Mouse (Mus musculus) frontal cortex, postnatal 14 days (tissue): ENCODE measurements around the gene Dlec1.

Experiments
- DNase-seq, 2 experiments: peaks; one replicate each; pipeline ENCODE4 v3.0.0; 2022; ENCODE audit warnings: low spot score in 2 of 2

The Dlec1 gene

GRCm38 (mm10) chr9:119142066-119142465, 39.8 kb downstream of the Dlec1 start:
- DNase-seq: no peak

DNA sequence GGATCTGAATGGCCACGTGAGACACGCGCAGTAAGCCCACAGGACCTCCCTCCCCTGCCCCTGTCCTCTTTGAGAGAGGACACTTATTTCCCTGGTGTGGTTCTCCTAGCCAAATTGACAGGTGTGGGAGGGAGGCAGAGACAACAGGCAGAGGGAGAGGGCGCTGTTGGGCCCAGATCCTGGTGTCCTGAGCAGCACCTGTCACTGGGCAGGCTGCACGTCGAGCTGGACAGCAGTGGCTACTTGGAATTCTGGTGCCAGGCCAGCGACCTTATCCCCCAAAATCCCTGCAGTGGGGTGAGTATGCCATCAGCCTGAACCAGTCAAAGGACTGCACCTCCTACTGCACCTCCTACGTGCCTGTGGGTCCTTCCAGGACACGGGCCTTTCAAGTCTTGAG, 41.1 kb downstream of the Dlec1 start:
- no peak for DNase-seq

DNA sequence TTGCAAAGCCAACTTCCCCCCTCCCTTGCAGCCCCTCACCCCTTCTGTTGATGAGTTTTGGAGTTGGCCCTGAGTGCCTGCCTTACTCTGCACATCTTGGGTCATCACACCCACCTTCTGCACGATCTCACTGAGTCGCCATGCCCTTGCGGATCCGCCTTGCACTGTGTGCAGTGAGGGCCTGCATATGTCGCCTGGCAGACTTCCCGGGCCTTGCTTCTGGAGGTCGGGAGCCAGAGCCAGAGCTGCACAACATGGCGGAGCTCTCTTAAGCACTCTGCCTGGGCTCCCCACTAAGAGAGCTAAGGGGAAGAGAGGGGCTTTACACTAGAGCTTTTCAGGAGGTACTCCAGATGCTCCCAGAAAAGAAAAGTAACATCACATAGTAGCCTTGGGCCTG, 42.4 kb downstream of the Dlec1 start:
- no peak for DNase-seq

DNA sequence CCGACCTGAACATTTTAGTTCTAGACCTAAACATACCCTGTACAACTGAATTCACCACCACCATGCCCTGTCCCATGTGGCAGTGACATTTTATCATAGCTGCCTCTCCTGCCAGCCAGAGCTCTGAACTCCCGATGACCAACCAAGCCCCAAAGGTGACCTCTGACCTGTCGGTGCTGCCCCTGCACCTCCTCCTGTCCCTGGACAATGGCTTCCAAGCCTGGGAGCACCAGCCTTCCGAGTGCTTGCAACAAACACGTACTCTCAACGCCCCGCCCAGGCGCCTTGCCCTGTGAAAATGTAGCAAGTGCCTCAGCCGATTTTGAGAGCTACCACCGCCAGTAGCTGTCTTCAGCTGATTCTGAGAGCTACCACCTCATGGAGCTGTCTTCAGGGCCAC, 42.9 kb downstream of the Dlec1 start:
- DNase-seq: no peak

DNA sequence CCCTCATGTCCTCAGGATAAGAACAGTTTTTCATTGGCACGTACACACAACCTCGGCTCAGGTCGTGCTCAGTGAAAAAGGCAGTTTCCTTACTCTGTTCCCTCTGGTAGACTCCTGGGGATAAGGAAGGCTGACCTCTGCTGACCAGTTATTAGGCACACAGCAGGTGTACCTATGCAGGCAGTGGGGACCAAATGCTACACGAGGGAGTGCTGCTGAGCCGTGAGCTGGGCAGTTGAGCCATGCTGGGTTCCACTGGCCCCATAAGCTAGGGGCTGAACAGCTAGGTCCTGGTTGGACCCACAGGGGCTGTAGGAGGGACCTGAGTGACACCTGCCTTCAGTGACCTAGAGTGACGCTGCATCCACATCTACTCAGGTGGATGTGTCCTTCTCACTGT, 43.4 kb downstream of the Dlec1 start:
- DNase-seq: no peak

DNA sequence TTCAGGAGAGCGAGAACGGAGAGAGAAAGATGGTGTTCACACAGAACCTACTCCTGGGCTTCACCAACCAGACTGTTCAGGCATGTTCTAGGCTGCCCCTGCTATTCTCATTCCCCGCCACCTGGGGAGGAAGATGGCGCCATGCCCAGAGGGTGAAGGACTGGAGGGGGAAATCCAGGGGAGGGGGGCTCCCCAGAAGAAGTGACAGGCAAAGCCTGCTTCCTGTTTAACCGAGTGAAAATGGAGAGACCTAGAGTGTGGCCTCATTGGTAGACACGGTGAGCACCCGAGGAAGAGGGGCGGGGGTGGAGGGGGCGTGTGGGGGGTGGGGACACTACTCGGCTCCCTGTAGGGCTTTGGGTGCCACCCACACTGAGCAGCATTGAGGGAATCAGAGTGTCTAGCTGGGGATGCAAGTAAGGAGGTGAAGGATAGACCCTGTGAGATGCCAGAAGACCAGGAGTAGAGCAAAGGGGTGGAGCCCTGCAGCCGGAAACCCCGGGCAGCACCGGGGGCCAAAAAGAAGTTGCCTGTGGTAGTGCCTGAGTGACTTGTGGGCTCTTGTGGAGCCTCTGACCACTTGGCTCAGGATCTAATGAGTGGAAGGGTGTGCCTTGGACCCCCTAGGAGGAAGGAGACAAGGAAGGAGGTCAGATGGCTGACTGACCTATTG, 44.0 kb downstream of the Dlec1 start:
- no peak for DNase-seq

- no peak for DNase-seq
Observed at GRCm38 (mm10) chr9:119149601-119150000, 47.3 kb downstream of the Dlec1 start.

DNA sequence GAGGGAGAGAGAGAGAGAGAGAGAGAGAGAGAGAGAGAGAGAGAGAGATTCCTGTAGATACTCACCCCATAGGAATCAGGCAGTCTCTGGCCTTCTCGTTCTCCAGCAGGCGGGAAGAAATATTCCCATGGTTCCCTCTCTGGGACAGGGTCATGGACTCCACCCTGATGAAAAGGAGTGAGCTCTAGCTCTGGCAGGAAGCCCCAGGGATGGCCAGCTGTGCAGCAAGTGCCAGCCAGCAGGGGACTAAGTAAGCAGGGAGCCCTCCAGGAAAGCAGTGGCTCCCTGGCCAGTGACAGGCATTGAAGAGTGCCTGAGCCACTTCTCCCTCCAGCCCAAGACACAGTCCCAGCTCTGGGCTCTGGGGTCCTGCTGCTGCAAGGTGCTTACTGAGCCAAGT, 49.5 kb downstream of the Dlec1 start:
- no peak for DNase-seq

DNA sequence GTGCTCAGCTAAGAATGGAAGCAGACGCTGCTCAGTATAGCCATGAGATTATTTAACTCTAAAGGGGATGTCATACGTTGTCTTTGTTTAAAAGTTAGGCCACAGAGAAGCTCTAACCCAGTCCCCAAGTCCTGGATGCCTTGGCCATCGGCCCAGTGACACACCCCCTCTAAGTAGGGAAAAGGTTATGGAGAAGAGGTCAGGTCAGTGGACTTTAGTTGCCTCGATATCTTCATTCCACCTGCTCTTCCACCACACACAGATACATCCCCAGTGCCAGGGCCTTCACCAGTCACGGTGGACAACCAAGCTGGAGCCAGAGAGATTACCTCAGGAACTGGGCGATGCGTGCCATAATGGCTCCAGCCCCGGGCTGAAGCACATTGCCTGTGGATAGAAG, 53.1 kb downstream of the Dlec1 start:
- no peak for DNase-seq

GRCm38 (mm10) chr9:119155826-119156225, 53.5 kb downstream of the Dlec1 start:
- DNase-seq: no peak

GRCm38 (mm10) chr9:119156278-119157201, 54.3 kb downstream of the Dlec1 start, which contains the start of gene Acaa1b:
Gene Acaa1b (minus strand): TSS chr9:119157093.
- peak; percentile 39 to 61 for DNase-seq

- DNase-seq: no peak
Observed at GRCm38 (mm10) chr9:119158861-119159260, 56.6 kb downstream of the Dlec1 start, which contains the start of gene Gm47289. Gene Gm47289 (plus strand): TSS chr9:119159161.

GRCm38 (mm10) chr9:119160689-119161088, 58.4 kb downstream of the Dlec1 start:
- no peak for DNase-seq

DNA sequence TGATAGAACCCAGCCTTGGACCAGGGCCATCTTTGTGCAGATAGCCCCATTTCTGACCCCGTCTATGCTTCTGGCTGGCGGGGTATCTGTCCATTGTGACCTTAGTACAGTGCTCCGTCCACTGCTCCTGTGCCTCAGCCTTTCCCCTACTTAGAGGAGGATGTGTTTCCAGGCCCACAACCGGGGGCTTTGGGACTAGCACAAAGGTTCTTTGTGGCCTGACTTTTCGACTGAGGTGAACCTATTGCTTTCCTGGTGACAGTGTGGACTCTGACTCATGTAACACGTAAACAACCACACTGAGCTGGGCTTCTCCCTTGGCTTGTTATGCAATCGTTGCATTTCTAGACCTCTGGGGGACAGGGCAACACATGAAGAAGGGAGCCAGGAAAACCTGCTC, 62.5 kb downstream of the Dlec1 start:
- no peak for DNase-seq

DNA sequence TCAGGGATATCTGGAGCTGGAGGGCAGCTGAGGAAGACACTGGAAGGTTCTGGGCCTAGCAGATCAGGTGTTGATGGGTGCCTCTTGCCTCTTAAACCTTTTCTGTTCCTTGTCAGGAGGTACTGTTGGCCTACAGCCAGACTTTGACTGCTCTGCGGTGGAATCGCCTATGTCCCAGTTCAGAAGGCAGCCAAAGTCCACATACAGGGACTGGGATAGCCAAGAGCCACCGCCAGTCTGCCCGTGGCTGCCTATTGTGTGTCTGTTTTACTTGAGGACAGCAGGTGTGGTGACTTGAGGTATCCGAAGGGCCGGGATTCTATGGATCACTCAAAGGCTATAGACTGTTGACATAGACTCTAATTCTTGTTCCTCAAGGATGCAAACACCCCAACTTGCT, 63.3 kb downstream of the Dlec1 start:
- no peak for DNase-seq

DNA sequence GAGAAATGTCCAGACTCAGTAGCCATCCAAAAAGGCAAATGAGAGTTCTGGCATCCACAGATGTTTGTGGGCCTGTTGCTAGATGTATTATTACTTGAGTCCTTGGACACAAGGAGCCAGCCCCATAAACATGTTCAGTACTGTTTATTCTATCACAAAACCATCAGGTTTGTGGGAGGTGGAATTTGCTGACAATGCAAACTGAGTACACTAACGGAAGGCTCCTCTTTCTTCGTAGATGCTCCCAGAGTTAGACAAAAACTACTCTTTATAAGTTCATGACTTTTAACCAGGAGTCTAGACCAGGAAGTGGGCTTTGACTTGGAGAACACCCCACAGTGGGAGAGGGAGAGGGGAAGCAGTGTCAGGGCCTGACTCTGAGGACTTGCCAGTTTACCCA, 65.3 kb downstream of the Dlec1 start:
- no peak for DNase-seq

- no peak for DNase-seq
Observed at GRCm38 (mm10) chr9:119179292-119179691, 77.0 kb downstream of the Dlec1 start.

- no peak for DNase-seq
Observed at GRCm38 (mm10) chr9:119181241-119181728, 79.0 kb downstream of the Dlec1 start.

- DNase-seq: no peak
Observed at GRCm38 (mm10) chr9:119192202-119192990, 90.1 kb downstream of the Dlec1 start.
